Comparison of ENCODE assay signal across 27 mouse cellular contexts in the genomic region with DNA sequence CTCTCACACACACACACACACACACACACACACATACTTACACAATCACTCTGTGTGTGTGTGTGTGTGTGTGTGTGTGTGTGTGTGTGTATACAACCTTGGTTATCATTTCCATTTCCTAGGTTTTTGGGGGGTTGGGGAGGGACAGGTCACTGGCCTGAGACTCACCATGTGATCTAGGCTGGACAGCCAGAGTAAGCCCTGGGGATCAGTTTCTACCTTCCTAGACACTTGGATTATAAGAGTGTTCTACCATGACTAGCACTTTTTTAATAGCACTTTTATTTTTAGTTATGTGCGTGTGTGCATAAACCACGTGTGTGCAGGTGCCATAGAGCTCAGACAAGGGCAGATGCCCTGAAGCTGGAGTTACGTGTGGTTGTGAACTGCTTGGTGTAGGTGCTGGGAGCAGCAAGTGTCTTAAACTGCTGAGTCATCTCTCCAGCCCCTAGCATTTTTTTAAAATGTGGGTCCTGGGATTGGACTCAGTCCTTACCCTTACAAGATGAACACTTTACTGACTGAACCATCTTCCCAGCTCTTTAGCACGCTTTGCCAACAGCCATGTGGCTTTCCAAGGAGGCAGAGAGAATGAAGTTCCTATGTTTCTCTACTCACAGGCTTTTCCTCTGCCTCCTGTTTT.
DNase-seq lines count a peak whose midpoint lies in the region; ATAC-seq and TF ChIP-seq lines count a peak whose summit lies in the region.
"Had no signal": no experiment of that assay in that cellular context is flagged by ENCODE, and none has a peak within 500 bp of the region (broad histone marks: within the 10 kb centered on the region; RNA-seq: fewer than 3 reads in every experiment).

No protein-coding gene starts in this region.

- intact Hi-C loops in gastrocnemius, adult 2 months (cut with DNase I), result loop anchor here (1.0 to 2.0 kb wide), 2 partner anchors 201 to 325 kb away; no protein-coding TSS in a partner anchor

- no peak overlapping the region for H3K4me3 ChIP-seq in gastrocnemius, adult 2 months
- H3K4me3 ChIP-seq in midbrain, embryonic 15.5 days, result no peak overlapping the region
- H3K4me3 ChIP-seq in midbrain, embryonic 14.5 days (replicated peaks; ENCODE audit: low read depth, low read length), result no peak overlapping the region
- no peak overlapping the region for H3K4me3 ChIP-seq in MEL (ENCODE audit: control insufficient read depth in 1 of 2, insufficient read depth in 1 of 2, low read depth in 2 of 2, low read length in 2 of 2)
- no peak overlapping the region for H3K4me3 ChIP-seq in kidney, embryonic 15.5 days (replicated peaks)
- H3K4me3 ChIP-seq: embryonic facial prominence, embryonic 12.5 days; heart, embryonic 12.5 days; hindbrain, embryonic 10.5 days; limb, embryonic 10.5 days; liver, embryonic 15.5 days; lung, embryonic 15.5 days; megakaryocyte, embryonic 14.5 days had no signal

- no peak for ATAC-seq in midbrain, embryonic 15.5 days (replicated peaks)
- no peak for ATAC-seq in midbrain, embryonic 14.5 days (ENCODE audit: low FRiP score, low TSS enrichment)
- no peak for ATAC-seq in kidney, embryonic 15.5 days (replicated peaks; ENCODE audit: low FRiP score)
- ATAC-seq: CD4-positive, CD25-positive, alpha-beta regulatory T cell, adult 4 months; forebrain, embryonic 16.5 days; intestine, postnatal 0 days had no signal

- WGBS in midbrain, embryonic 15.5 days, result 84% methylated on average over 4 of the region's 4 CpGs
- 87% methylated on average over 4 of the region's 4 CpGs for WGBS in midbrain, embryonic 14.5 days
- 77% methylated on average over 4 of the region's 4 CpGs for WGBS in kidney, embryonic 15.5 days

- no peak for TF ChIP-seq CTCF in gastrocnemius, adult 2 months (IDR thresholded peaks at IDR 0.05)
- TF ChIP-seq CTCF in MEL (IDR thresholded peaks at IDR 0.05 in 2 of 3, conservative IDR thresholded peaks at IDR 0.05 in 1 of 3; ENCODE audit: control insufficient read depth in 1 of 3, insufficient read depth in 1 of 3, low read depth in 2 of 3, low read length in 3 of 3, poor library complexity in 1 of 3, severe bottlenecking in 1 of 3), result no peak

- H3K9me3 ChIP-seq in midbrain, embryonic 15.5 days, result no peaks in the 10 kb centered on the region
- H3K9me3 ChIP-seq in midbrain, embryonic 14.5 days (ENCODE audit: control insufficient read depth, low read length), result no peaks in the 10 kb centered on the region
- no peaks in the 10 kb centered on the region for H3K9me3 ChIP-seq in MEL (replicated peaks; ENCODE audit: insufficient read depth, low read length)
- H3K9me3 ChIP-seq in kidney, embryonic 15.5 days (replicated peaks), result no peaks in the 10 kb centered on the region
- H3K9me3 ChIP-seq: embryonic facial prominence, embryonic 12.5 days; G1E; heart, embryonic 12.5 days; hindbrain, embryonic 10.5 days; limb, embryonic 10.5 days; liver, embryonic 15.5 days; lung, embryonic 15.5 days had no signal

- H3K27ac ChIP-seq in gastrocnemius, adult 2 months, result peak overlapping the region; percentile 35; the same call in 1 of the 2 replicates
- H3K27ac ChIP-seq in midbrain, embryonic 15.5 days, result 0 out of 2 replicates have a peak overlapping the region, but pooled peaks have one; percentile 31
- no peak overlapping the region for H3K27ac ChIP-seq in midbrain, embryonic 14.5 days (replicated peaks; ENCODE audit: low read depth, low read length)
- no peak overlapping the region for H3K27ac ChIP-seq in MEL (ENCODE audit: control insufficient read depth, low read depth, low read length)
- H3K27ac ChIP-seq in kidney, embryonic 15.5 days, result no peak overlapping the region
- H3K27ac ChIP-seq: embryonic facial prominence, embryonic 12.5 days; limb, embryonic 10.5 days; liver, embryonic 15.5 days; lung, embryonic 15.5 days had no signal

- no peaks in the 10 kb centered on the region for H3K79me2 ChIP-seq in MEL (ENCODE audit: control insufficient read depth, insufficient read depth, low read length, poor library complexity)

- H3K27me3 ChIP-seq in midbrain, embryonic 15.5 days (replicated peaks), result no peaks in the 10 kb centered on the region
- H3K27me3 ChIP-seq in midbrain, embryonic 14.5 days (ENCODE audit: control insufficient read depth, insufficient read depth, low read length), result no peaks in the 10 kb centered on the region
- peaks cover 2 to 8% of the 10 kb centered on the region in 2 experiments; a peak in 3 of 4 replicates for H3K27me3 ChIP-seq in MEL (ENCODE audit: control insufficient read depth in 1 of 2, insufficient read depth in 2 of 2, low read length in 2 of 2)
- H3K27me3 ChIP-seq in kidney, embryonic 15.5 days, result no peaks in the 10 kb centered on the region
- H3K27me3 ChIP-seq: embryonic facial prominence, embryonic 12.5 days had no signal

- no peak for TF ChIP-seq POLR2A in MEL (IDR thresholded peaks at IDR 0.05; ENCODE audit: control insufficient read depth in 1 of 2, insufficient read depth in 1 of 2, low read depth in 1 of 2, low read length in 2 of 2, poor library complexity in 1 of 2)

- H3K36me3 ChIP-seq in midbrain, embryonic 15.5 days (replicated peaks), result no peaks in the 10 kb centered on the region
- H3K36me3 ChIP-seq in midbrain, embryonic 14.5 days (ENCODE audit: control insufficient read depth, insufficient read depth, low read length), result no peaks in the 10 kb centered on the region
- no peaks in the 10 kb centered on the region for H3K36me3 ChIP-seq in MEL (ENCODE audit: control insufficient read depth in 1 of 2, insufficient read depth in 2 of 2, low read length in 2 of 2)
- no peaks in the 10 kb centered on the region for H3K36me3 ChIP-seq in kidney, embryonic 15.5 days
- H3K36me3 ChIP-seq: embryonic facial prominence, embryonic 12.5 days; G1E; heart, embryonic 12.5 days; hindbrain, embryonic 10.5 days; limb, embryonic 10.5 days; liver, embryonic 15.5 days; lung, embryonic 15.5 days had no signal

- no peak for TF ChIP-seq RAD21 in MEL (IDR thresholded peaks at IDR 0.05; ENCODE audit: low read depth, low read length)

- H3K4me2 ChIP-seq in midbrain, embryonic 15.5 days, result no peak overlapping the region
- H3K4me2 ChIP-seq in midbrain, embryonic 14.5 days (ENCODE audit: low read length), result no peak overlapping the region
- H3K4me2 ChIP-seq in kidney, embryonic 15.5 days, result no peak overlapping the region
- H3K4me2 ChIP-seq: embryonic facial prominence, embryonic 12.5 days; heart, embryonic 12.5 days; liver, embryonic 15.5 days; lung, embryonic 15.5 days had no signal

- DNase-seq in gastrocnemius, adult 2 months, result no peak
- DNase-seq in gastrocnemius, postnatal 25 days, result no peak
- DNase-seq in midbrain, embryonic 14.5 days, result no peak
- DNase-seq in MEL (ENCODE audit: low read depth, low spot score), result peak; percentile 5
- no peak for DNase-seq in kidney, postnatal 36 days
- DNase-seq: adrenal gland, adult 2 months; cerebellum, adult 18-20 months; heart, adult 11 months; heart, postnatal 10 days; kidney, postnatal 4 days; layer of hippocampus, adult 9-11 months; liver; lung, postnatal 36 days; right cerebral cortex, postnatal 14 days had no signal

- H3K4me1 ChIP-seq in midbrain, embryonic 15.5 days, result peaks cover 64% of the 10 kb centered on the region
- peaks cover 54% of the 10 kb centered on the region for H3K4me1 ChIP-seq in midbrain, embryonic 14.5 days (ENCODE audit: control insufficient read depth, insufficient read depth, low read length)
- H3K4me1 ChIP-seq in MEL (ENCODE audit: control insufficient read depth in 1 of 2, insufficient read depth in 2 of 2, low read length in 2 of 2), result no peaks in the 10 kb centered on the region
- peaks cover 28% of the 10 kb centered on the region for H3K4me1 ChIP-seq in kidney, embryonic 15.5 days
- H3K4me1 ChIP-seq: liver, embryonic 15.5 days; megakaryocyte, embryonic 14.5 days had no signal

- TF ChIP-seq EP300 in MEL (IDR thresholded peaks at IDR 0.05; ENCODE audit: low read depth in 1 of 2, low read length in 2 of 2), result no peak

- H3K9ac ChIP-seq in midbrain, embryonic 15.5 days, result no peak overlapping the region
- no peak overlapping the region for H3K9ac ChIP-seq in midbrain, embryonic 14.5 days (replicated peaks; ENCODE audit: low read length)
- no peak overlapping the region for H3K9ac ChIP-seq in MEL (ENCODE audit: control insufficient read depth, low read depth, low read length, poor library complexity, severe bottlenecking)
- no peak overlapping the region for H3K9ac ChIP-seq in kidney, embryonic 15.5 days
- H3K9ac ChIP-seq: embryonic facial prominence, embryonic 12.5 days; heart, embryonic 12.5 days; liver, embryonic 15.5 days; lung, embryonic 15.5 days had no signal

TF ChIP-seq in MEL, 35 proteins besides CTCF, POLR2A, EP300 and RAD21:
- TF ChIP-seq MXI1 (IDR thresholded peaks at IDR 0.05; ENCODE audit: low read depth, low read length) (no peak), MAFK (IDR thresholded peaks at IDR 0.05; ENCODE audit: borderline replicate concordance, low read depth, low read length) (peak; percentile 46; the same call in 1 of the 2 replicates), HCFC1 (IDR thresholded peaks at IDR 0.05; ENCODE audit: low read depth, low read length) (no peak), MAX (IDR thresholded peaks at IDR 0.05; ENCODE audit: low read length) (no peak), ELF1 (IDR thresholded peaks at IDR 0.05; ENCODE audit: low read depth, low read length) (no peak), RCOR1 (IDR thresholded peaks at IDR 0.05; ENCODE audit: low read depth, low read length) (no peak), SMC3 (IDR thresholded peaks at IDR 0.05; ENCODE audit: low read depth, low read length) (no peak)
TF ChIP-seq in MEL: peak in this region for 1.

Comparison
In these comparisons a context has a peak if more than half of its experiments do, and no peak if none do; other contexts are left out.
1. H3K27ac ChIP-seq: peak in gastrocnemius, adult 2 months (single experiment) and midbrain, embryonic 15.5 days (single experiment); none in midbrain, embryonic 14.5 days (single experiment), MEL (single experiment) and kidney, embryonic 15.5 days (single experiment).